Mouse (Mus musculus) small intestine, adult 2 months (tissue): ENCODE data around the gene Mrpl43. TPM values are rescaled to one million over a fixed set of nuclear protein-coding genes. Genes with fewer than 3 reads are reported as not detected.

ENCODE experiments used
- H3K27ac ChIP-seq: fragments of 200-500 bp; 2 replicates; pipeline ENCODE4 v1.5.1; 2012; ENCODE audit warnings: low read depth, low read length, control low read depth, inconsistent platforms; ENCODE audit not compliant: insufficient read depth
- H3K27me3 ChIP-seq: fragments of 200-500 bp; 2 replicates; pipeline ENCODE4 v1.6.1; 2012; ENCODE audit warnings: mild to moderate bottlenecking, moderate library complexity, low read length, inconsistent platforms; ENCODE audit not compliant: control insufficient read depth, insufficient read depth
- H3K36me3 ChIP-seq: fragments of 200-500 bp; 2 replicates; pipeline ENCODE4 v1.6.1; 2012; ENCODE audit warnings: mild to moderate bottlenecking, low read length, control low read depth, inconsistent platforms; ENCODE audit not compliant: control insufficient read depth, insufficient read depth
- H3K4me1 ChIP-seq: fragments of 200-500 bp; 2 replicates; pipeline ENCODE4 v1.6.1; 2012; ENCODE audit warnings: low read length, inconsistent platforms, mixed read lengths; ENCODE audit not compliant: control insufficient read depth, insufficient read depth, insufficient read length
- H3K4me3 ChIP-seq: fragments of 200-500 bp; 2 replicates; pipeline ENCODE4 v1.5.1; 2012; ENCODE audit warnings: low read depth, mild to moderate bottlenecking, control low read depth, inconsistent platforms, low read length, moderate library complexity
- CTCF ChIP-seq: fragments of 200-500 bp; IDR thresholded peaks from 2 replicates; pipeline ENCODE4 v1.5.1; 2012; ENCODE audit warnings: low read depth, mild to moderate bottlenecking, control low read depth, inconsistent platforms, low read length, moderate library complexity, mixed read lengths; ENCODE audit not compliant: insufficient replicate concordance, insufficient read length; ENCODE audit errors: extremely low read depth
- POLR2A ChIP-seq: fragments of 200-500 bp; IDR thresholded peaks from 2 replicates; pipeline ENCODE4 v1.6.1; 2012; ENCODE audit warnings: low read depth, mild to moderate bottlenecking, control low read depth, inconsistent platforms, low read length, moderate library complexity
- WGBS: fragments of 180-500 bp; shearing (Covaris S2); methylation state at CpG from one replicate; pipeline ENCODE4 v1.1.7; 2018; 5-methylcytosine and 5-hydroxymethylcytosine counted together
- polyA plus RNA-seq: library from polyadenylated mRNA; depleted of rRNA; stranded (reverse); fragments of >200 nt; gene quantifications from 2 replicates; pipeline ENCODE4 v1.2.3, GENCODE M21; 2012

Mrpl43 gene
- polyA plus RNA-seq, 1 experiment, result 126 TPM

- H3K27me3 ChIP-seq, result no peaks in the 10 kb centered on the region; the same call in 1 of the 2 replicates
- peaks cover 12% of the 10 kb centered on the region for H3K36me3 ChIP-seq
- peak overlapping the region; percentile 87 for H3K27ac ChIP-seq
- 66% methylated on average over 4 of the region's 4 CpGs for WGBS
- peaks cover 45% of the 10 kb centered on the region; the same call in 1 of the 2 replicates for H3K4me1 ChIP-seq
- H3K4me3 ChIP-seq, result no peak overlapping the region
- TF ChIP-seq CTCF (no peak), POLR2A (no peak)
Observed at GRCm38 (mm10) chr19:44984420-44984819, 21.8 kb downstream of the Mrpl43 start.

- 58% methylated on average over 6 of the region's 6 CpGs for WGBS
- peak overlapping the region; percentile 72; the same call in 1 of the 2 replicates for H3K27ac ChIP-seq
Observed at GRCm38 (mm10) chr19:44983366-44983765, 22.9 kb downstream of the Mrpl43 start.

GRCm38 (mm10) chr19:44982477-44983115 lies 23.6 kb downstream of the Mrpl43 start:
- Histone ChIP-seq H3K36me3 (peaks cover 21% of the 10 kb centered on the region), H3K4me1 (peaks cover 37% of the 10 kb centered on the region; the same call in 1 of the 2 replicates), H3K4me3 (peak overlapping the region; percentile 13; the same call in 1 of the 2 replicates), H3K27me3 (no peaks in the 10 kb centered on the region), H3K27ac (peak overlapping the region; percentile 81)
- WGBS, result 14% methylated on average over 7 of the region's 7 CpGs
- TF ChIP-seq POLR2A (no peak), CTCF (no peak)

More at GRCm38 (mm10) chr19:44983366-44983765, 22.9 kb downstream of the Mrpl43 start:
- Histone ChIP-seq H3K27me3 (no peaks in the 10 kb centered on the region), H3K4me3 (no peak overlapping the region), H3K36me3 (peaks cover 14% of the 10 kb centered on the region), H3K4me1 (peaks cover 39% of the 10 kb centered on the region; the same call in 1 of the 2 replicates)
- TF ChIP-seq POLR2A, result no peak
- TF ChIP-seq CTCF, result no peak

DNA sequence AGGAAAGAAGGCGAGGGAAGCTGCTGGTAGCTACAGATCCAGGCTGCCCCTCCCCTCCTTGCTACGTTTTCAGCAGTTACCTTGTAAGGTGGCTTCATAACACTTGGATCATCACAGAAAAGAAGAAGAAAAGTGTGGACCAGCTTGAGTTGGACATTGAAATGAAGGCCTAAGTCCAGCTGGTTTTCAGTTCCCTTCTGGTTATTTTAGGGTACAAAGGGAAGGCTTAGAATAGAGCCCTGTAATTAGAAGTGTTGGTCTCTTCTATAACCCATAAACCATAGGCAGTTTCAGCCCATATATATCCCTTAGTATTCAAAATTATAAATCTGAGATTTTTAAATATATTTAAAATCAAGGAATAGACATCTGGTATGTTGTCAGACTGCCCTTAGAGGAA lies 25.5 kb downstream of the Mrpl43 start:
- whole genome bisulfite sequencing, result 82% methylated on average over 2 of the region's 2 CpGs
- peaks cover 35% of the 10 kb centered on the region for H3K36me3 ChIP-seq
- TF ChIP-seq CTCF (no peak), POLR2A (no peak)

GRCm38 (mm10) chr19:44977148-44977547 lies 29.1 kb downstream of the Mrpl43 start:
- Histone ChIP-seq H3K27me3 (no peaks in the 10 kb centered on the region), H3K36me3 (peaks cover 59% of the 10 kb centered on the region), H3K27ac (no peak overlapping the region), H3K4me1 (peaks cover 6% of the 10 kb centered on the region; the same call in 1 of the 2 replicates), H3K4me3 (no peak overlapping the region)
- TF ChIP-seq CTCF, result no peak
- 60% methylated on average over 6 of the region's 6 CpGs for WGBS

More for the DNA sequence above, 25.5 kb downstream of the Mrpl43 start:
- Histone ChIP-seq H3K4me1 (peaks cover 26% of the 10 kb centered on the region; the same call in 1 of the 2 replicates), H3K27me3 (no peaks in the 10 kb centered on the region), H3K27ac (no peak overlapping the region), H3K4me3 (no peak overlapping the region)

DNA sequence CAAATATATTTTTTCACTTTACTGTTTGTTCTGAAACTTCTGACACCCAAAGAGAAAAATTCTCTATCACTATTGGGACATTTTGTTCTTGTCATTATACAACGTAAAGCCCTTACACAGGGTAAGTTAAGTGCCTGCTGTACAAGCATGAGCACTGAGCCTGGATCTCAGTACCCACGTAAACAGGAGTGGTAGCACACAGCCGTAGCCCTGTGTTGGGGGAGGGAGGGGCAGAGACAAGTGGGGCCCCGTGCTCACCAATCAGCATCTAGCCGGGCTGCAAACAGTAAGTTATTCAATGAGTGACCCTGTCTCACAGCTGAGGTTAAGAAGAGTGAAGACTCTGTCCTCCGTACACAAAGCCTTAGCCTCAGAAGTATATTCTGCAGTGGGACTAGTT lies 29.6 kb downstream of the Mrpl43 start:
- no peak overlapping the region for H3K4me3 ChIP-seq
- 78% methylated on average over 6 of the region's 6 CpGs for WGBS
- H3K27ac ChIP-seq, result no peak overlapping the region
- H3K27me3 ChIP-seq, result no peaks in the 10 kb centered on the region
- H3K4me1 ChIP-seq, result peaks cover 6% of the 10 kb centered on the region; the same call in 1 of the 2 replicates
- no peak for TF ChIP-seq CTCF
- TF ChIP-seq POLR2A, result no peak
- peaks cover 61% of the 10 kb centered on the region for H3K36me3 ChIP-seq

DNA sequence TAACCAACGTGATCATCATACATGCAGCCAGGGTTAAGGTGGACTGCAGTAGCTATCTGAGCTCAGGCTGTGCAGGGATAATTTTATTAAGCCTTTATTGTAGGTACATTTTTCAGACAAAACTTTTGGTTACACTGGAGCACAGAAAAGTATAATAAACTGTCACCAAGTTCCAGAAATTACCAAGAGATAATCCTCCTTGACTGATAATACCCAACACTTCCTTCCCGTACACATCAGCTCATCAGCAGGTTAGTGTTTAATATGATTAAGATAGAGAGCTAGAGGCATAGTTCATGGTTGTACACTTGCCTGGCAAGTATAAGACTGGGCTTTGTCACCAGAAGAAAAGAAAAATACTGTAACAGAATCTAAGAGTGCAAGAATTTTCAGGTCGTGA lies 37.9 kb downstream of the Mrpl43 start:
- TF ChIP-seq CTCF (no peak), POLR2A (no peak)
- 78% methylated on average over 3 of the region's 3 CpGs for WGBS
- H3K27me3 ChIP-seq, result no peaks in the 10 kb centered on the region
- peaks cover 33% of the 10 kb centered on the region for H3K36me3 ChIP-seq
- H3K27ac ChIP-seq, result no peak overlapping the region
- H3K4me1 ChIP-seq, result no peaks in the 10 kb centered on the region
- no peak overlapping the region for H3K4me3 ChIP-seq

DNA sequence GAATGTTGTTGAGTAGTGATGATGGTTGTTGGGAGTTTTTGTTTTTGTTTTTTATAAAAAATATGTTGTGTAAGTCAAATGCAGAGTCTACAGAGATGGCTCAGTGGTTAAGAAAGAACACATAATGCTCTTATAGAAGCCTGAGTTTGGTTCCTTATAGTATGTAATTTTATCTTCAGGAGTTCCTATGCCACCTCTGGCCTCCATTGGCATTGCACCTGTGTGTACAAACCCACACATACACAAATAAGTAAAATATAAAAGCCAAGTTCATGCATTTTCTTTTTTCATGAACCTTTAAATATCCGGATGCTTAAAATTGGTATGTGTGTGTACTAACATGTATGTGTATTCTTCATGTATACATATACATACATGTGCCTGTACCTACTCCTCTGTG lies 40.3 kb downstream of the Mrpl43 start:
- TF ChIP-seq CTCF (no peak), POLR2A (no peak)
- 98% methylated on average over 1 of the region's 1 CpGs for WGBS
- no peak overlapping the region for H3K4me3 ChIP-seq
- H3K36me3 ChIP-seq, result peaks cover 28% of the 10 kb centered on the region
- H3K4me1 ChIP-seq, result no peaks in the 10 kb centered on the region
- H3K27me3 ChIP-seq, result no peaks in the 10 kb centered on the region
- no peak overlapping the region for H3K27ac ChIP-seq
